Mouse (Mus musculus) lung, postnatal 4 days (tissue): ENCODE measurements around the gene Klc1.

Source experiments
- DNase-seq, 2 experiments: peaks; one replicate each; pipeline ENCODE4 v3.0.0; 2021

Gene Klc1

GRCm38 (mm10) chr12:111774156-111774555 lies 15.5 kb downstream of the Klc1 start:
- no peak for DNase-seq

- no peak for DNase-seq
These were observed 16.2 kb downstream of the Klc1 start for GRCm38 (mm10) chr12:111774845-111775244.

DNA sequence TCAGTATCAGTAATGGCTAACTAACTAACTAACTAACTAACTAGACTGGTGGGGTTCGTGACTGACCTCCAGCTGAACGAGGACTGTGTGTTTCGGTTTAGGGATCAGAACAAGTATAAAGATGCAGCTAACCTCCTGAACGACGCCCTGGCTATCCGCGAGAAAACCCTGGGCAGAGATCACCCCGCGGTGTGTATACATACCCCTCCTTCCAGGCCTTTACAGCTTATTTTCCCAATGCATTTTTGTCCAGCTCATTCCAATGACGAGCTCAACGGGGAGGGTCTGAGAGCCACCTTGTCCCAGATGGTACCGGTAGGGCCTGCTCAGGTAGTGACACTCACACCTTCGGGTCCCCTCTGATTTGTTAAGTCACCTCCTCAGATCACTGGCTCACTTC lies 19.3 kb downstream of the Klc1 start:
- no peak for DNase-seq

- no peak for DNase-seq
These were observed 20.9 kb downstream of the Klc1 start for GRCm38 (mm10) chr12:111779544-111779943.

DNA sequence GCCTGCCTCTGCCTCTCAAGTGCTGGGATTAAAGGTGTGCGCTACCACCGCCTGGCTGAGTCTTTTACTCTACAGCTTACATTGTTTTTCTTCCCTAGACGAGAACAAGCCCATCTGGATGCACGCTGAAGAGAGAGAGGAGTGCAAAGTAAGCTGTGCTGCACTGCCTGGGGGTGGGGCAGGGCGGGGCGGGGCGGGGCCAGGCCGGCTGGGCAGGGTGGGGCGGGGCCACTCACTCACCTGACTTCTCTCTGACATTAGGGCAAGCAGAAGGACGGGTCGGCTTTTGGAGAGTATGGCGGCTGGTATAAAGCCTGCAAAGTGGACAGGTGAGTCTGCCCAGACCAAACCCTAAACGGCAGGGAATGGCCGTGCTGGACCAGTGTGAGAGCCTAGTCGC lies 26.5 kb downstream of the Klc1 start:
- DNase-seq: no peak

- DNase-seq: no peak
These were observed 28.4 kb downstream of the Klc1 start for GRCm38 (mm10) chr12:111787015-111787414.

DNA sequence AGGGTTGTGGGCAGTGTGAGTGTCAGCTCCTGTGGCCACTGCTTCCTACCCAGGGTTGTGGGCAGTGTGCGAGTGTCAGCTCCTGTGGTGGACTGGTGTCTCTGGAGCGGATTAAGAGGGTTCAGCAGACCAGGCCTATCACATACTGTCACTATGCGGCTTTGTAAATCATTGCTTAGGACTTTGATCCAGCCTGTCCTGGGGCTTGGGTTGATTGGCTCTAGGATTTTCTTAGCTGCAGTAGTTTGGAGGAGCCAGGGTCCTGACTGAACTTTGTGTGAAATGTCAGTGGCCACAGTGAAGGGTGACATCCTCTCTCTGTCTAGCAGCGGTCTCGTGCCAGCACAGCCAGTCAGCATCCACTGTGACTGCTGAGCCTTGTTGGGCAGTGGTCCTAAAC lies 31.4 kb downstream of the Klc1 start:
- no peak for DNase-seq

DNA sequence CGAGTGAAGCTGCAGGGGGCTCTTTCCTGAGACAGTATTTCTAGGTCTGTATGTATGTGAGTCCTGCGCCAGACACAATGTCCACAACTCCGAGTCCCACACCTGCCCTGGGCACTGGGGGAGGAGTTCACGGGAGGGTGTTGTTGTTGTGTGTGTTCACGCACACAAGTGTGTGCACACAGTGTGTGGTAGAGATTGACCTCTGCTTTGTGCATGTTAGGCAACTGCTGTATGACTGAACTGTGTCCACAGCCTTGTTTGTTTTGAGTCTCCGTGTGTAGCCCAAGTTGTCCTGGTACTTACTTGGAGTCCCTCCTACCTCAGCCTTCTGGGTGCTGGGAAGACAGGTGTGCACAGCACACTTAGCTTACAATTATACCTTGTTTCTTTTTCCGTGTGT lies 32.0 kb downstream of the Klc1 start:
- no peak for DNase-seq

DNA sequence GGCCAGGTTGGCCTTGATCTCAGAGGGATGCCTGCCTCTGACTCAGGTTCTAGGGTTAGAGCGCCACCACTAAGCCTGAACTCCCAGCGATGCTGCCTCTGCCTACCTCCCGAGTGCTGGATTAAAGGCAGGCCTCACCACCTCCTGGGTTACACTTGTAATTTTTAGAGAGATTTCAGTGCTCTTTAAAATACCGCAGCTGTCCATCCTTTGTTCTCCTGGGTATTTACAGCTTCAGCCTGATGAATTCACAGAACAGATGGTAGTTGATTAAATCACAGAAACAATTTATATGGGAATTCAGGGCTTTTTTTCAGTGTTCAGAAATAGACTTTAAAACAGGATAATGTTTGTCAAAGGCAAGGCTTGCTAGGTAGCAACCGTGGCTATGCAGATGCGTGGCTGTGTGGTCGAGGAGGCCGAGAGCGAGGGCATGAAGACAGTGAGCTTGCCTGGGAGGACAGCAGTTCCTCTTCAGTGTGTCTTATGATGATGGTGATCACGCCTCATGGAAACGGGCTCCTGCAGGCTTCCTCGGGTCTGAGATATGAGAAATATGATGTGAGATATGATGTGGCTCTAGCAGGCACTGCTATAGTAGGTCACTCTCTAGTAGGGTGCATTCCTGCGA lies 32.9 kb downstream of the Klc1 start:
- DNase-seq: no peak

DNA sequence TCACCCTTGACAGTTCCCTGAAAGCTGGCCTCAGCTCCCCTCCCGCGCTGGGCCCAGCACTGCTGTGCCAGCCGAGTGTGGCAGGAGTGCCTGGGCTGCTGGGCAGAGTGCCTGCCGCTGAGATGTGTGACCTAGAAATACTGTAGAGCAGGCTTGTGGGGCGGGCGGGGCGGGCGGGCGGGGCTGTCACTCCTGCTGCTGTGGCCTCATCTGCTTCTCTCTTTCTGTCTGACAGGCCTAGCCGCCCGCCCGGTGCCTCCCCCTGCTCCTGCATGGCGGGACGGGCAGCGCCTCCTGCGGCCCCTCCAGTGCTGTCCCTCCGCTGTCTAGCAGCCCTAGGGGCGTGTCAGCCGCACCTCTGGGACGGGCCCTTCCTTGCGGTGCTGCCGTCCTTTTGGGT lies 35.5 kb downstream of the Klc1 start:
- DNase-seq: no peak

GRCm38 (mm10) chr12:111794526-111795179 lies 36.0 kb downstream of the Klc1 start:
- DNase-seq: no peak

- DNase-seq: no peak
These were observed 36.7 kb downstream of the Klc1 start for GRCm38 (mm10) chr12:111795180-111795895.

GRCm38 (mm10) chr12:111797251-111797650 lies 38.6 kb downstream of the Klc1 start:
- no peak for DNase-seq

DNA sequence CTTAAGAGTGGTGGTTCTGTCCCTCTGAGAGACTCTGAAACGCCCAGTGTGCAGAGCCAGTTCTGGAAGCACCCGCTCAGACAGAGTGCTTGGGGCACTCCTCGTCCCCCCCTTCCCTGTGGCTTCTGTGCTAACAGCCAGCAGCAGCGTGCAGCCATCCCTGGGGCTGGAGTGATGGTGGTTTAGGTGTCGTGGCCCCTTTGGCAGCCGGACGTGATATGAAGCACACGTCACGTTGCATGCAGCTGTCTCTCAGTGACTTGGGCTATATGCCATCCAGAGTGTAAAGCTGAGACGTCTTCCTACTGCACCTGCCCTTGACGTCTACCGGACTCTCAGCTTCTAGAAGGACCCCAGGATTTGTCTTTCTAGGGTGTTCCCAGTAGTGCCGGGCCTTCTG lies 39.8 kb downstream of the Klc1 start:
- no peak for DNase-seq

GRCm38 (mm10) chr12:111800459-111801183 lies 42.0 kb downstream of the Klc1 start:
- DNase-seq: peak in 1 of 2 experiments; percentile 46

GRCm38 (mm10) chr12:111803538-111803937 lies 44.9 kb downstream of the Klc1 start:
- no peak for DNase-seq

DNA sequence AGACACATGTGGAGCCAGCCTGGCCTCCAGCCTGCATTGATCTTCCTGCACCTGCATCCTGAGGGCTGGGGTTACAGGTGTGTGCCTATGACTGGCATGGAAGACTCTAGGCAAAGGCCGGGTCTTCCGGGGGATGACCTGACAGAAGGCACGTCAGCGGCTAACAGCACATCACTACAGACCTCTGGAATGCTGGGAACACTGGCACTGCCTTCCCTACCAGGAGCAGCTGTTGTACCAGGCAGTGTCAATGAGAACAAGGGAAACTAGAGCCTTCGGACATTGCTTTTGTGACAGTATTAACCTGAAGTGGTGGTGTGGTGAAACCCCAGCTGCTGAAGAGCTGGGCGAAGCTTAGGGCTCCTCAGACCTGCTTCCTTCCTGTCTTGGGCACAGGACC lies 50.1 kb downstream of the Klc1 start:
- no peak for DNase-seq

DNA sequence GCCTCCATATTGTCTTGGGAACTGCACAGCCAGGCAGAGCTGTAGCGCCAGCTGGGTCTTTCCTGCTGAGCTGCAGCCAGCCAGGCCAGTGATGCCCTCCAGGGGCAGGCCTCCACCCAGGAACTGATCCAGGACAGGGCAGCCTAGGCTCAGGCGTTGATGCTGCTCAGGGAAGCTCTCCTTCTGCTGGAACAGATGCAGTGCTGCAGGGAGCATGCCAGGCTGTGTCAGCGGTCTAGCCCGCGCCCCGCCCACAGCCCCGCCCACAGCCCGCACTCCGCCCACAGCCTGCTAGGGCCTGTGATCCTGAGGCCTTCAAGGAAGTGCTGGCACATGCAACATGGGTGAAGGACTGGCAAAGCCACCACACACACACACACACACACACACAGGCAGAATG lies 51.1 kb downstream of the Klc1 start:
- DNase-seq: peak; percentile 82 to 87

DNA sequence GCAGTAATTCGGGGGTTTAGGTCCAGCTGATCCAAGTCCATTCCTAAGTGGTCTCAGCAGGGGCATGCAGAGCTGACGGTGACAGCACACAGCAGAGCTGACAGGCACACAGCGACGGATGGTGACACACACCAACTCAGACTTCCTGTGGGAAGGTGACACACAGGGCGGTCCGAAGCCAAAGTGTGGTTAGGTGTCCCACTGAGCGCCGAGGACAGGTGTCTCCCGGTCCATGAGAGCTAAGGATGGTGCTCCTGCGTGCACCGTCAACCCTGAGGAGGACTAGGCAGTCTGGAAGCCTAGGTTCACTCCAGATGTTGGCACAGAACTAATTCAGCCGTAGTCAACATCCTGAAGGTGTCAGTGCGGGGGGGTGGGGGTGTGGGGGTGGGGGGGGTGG lies 53.4 kb downstream of the Klc1 start:
- no peak for DNase-seq

DNA sequence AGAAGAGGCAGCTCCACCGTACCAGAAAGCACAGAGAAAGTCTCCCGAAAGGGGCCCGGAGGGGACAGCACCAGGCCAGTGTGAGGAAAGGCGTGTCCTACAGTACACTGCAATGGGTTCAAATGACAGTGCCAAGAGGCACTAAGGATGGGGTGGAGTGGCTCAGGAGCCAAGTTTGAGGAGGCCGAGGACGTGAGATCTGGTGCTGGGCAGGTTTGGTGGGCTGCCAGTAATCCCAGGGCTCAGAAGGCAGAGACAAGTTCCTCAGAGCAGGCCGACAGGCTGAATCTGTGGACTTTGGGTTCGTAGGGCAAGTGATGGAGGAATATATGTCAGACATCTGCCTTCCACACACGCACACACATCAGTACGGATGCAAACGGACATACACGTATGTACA lies 54.0 kb downstream of the Klc1 start:
- no peak for DNase-seq

DNA sequence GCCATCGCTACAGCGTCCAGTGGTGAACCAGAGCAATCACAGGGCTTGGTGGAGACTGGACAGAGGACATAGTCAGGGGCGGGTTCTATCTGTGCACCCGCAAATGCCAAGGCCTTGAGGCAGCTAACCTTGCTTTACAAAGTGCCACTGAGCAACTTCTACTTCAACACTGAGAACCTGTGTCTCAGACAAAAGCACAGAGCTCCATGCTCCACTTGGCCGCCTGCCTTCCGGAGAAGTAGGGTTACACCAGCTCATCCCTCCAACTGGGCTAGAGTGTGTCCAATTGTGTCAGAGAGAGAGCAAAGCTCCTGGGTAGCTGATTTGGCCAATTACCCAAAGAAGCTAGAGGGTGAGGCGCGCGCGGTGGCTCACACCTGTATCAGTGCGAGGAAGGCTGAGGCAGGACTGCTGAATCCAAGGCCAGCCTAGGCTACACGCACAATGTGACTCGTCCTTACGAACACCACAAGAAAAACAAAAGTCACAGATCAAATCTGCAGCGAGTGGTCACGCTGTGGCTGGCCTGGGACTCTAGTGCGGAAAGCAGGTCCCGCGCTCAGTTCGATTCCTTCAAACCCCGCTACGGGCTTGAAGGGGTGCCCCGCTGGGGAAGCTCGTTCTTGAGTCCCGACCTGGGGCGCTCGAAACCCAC lies 54.6 kb downstream of the Klc1 start:
- DNase-seq: peak in 1 of 2 experiments; percentile 13

- DNase-seq: peak; percentile 98 to 100
These were observed 55.3 kb downstream of the Klc1 start, which contains the start of the genes Xrcc3 and Zfyve21 for GRCm38 (mm10) chr12:111813766-111814617. Gene Xrcc3 (minus strand): TSS chr12:111813873. Gene Zfyve21 (plus strand): TSS chr12:111814170.
